Mouse (Mus musculus) liver, postnatal 0 days (tissue): Measurements from ENCODE around the gene Acer3.

Experiments used
- CTCF ChIP-seq: sonication (generic); IDR thresholded peaks from 2 replicates; pipeline ENCODE4 v1.5.1; 2016; ENCODE audit warnings: antibody characterized with exemption, low read depth
- EP300 ChIP-seq: IDR thresholded peaks from 2 replicates; pipeline ENCODE4 v1.6.1; 2016; ENCODE audit warnings: antibody characterized with exemption, low read depth, mild to moderate bottlenecking

GRCm38 (mm10) chr7:98361662-98362061 lies 40.7 kb upstream of the Acer3 start:
- TF ChIP-seq EP300 (no peak), CTCF (no peak)
